Mouse (Mus musculus) olfactory bulb, adult 2 months (tissue): Measurements from ENCODE around the gene Galnt14.

ENCODE experiments used
- CTCF ChIP-seq: fragments of 200-500 bp; IDR thresholded peaks from 2 replicates; pipeline ENCODE4 v1.5.1; 2012; ENCODE audit warnings: low read depth, mild to moderate bottlenecking, low read length, moderate library complexity; ENCODE audit not compliant: insufficient read depth
- POLR2A ChIP-seq: fragments of 200-500 bp; IDR thresholded peaks from 2 replicates; pipeline ENCODE4 v1.6.1; 2012; ENCODE audit warnings: mild to moderate bottlenecking, low read depth, low read length, moderate library complexity; ENCODE audit not compliant: insufficient read depth

GRCm38 (mm10) chr17:73714440-73715221, 4.4 kb upstream of the Galnt14 start:
- TF ChIP-seq CTCF (no peak), POLR2A (no peak)
